In the genomic region with DNA sequence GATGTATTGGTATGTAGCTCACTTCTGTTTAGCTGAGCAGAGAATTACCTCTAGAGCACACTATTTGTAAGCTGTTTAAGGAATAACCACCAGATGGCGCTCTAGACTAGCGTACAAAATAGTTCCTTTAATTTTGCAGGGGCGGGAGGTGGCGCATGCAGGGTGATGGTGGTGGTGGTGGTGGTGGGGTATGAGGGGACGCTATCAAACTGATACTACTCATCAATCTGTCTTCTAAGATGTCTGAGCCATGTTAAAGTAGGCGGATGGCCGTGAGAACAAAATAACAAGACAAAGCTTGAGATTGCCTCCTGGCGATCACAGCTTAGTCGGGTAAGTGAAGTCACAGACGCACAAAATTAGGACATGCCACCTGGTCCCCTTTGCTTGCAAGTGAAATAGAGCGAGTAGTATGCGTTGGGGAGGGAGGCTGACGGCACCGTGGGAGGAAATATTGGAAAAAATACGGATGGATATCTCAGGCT, we compare ENCODE assay signal across 8 mouse cellular contexts.
DNase-seq lines count a peak whose midpoint lies in the region; ATAC-seq lines count a peak whose summit lies in the region.

No protein-coding gene starts in this region.

- H3K36me3 ChIP-seq in neural tube, embryonic 11.5 days (ENCODE audit: control insufficient read depth, insufficient read depth, low read length): no peaks in the 10 kb centered on the region

- 30% methylated on average over 15 of the region's 15 CpGs for WGBS in neural tube, embryonic 11.5 days

- peak; percentile 27 for DNase-seq in cerebellum, adult 9-10 months
- DNase-seq in cerebellum, adult 9-11 months: no peak
- DNase-seq in ES-CJ7 (ENCODE audit: low read depth, low spot score): peak; percentile 71
- peak; percentile 30 for DNase-seq in embryo, embryonic 11.5 days (ENCODE audit: low read depth, low spot score)
- DNase-seq in heart, postnatal 36 days: peak; percentile 4 to 22
- peak; percentile 34 to 69 for DNase-seq in left cerebral cortex, postnatal 10 days (ENCODE audit: extremely low spot score in 1 of 2, low spot score in 2 of 2)
- DNase-seq in neural tube, embryonic 11.5 days (ENCODE audit: low spot score): peak; percentile 65
- no peak for DNase-seq in urinary bladder, postnatal 4 days (ENCODE audit: low spot score in 2 of 2)

- H3K27me3 ChIP-seq in neural tube, embryonic 11.5 days (ENCODE audit: control insufficient read depth, insufficient read depth, low read length): no peaks in the 10 kb centered on the region

- no peak overlapping the region for H3K27ac ChIP-seq in neural tube, embryonic 11.5 days (ENCODE audit: low read depth, low read length)

- no peak overlapping the region for H3K4me3 ChIP-seq in neural tube, embryonic 11.5 days (ENCODE audit: low read depth, low read length)

- intact Hi-C loops in heart, postnatal 36 days (cut with DNase I): loop anchor here (1.0 to 2.0 kb wide), 2 partner anchors 1179 to 1336 kb away; no protein-coding TSS in a partner anchor
- intact Hi-C loops in left cerebral cortex, postnatal 10 days (cut with DNase I): loop anchor here (2.0 to 10.0 kb wide), 2 partner anchors 1183 to 1335 kb away; no protein-coding TSS in a partner anchor

- H3K4me1 ChIP-seq in neural tube, embryonic 11.5 days (ENCODE audit: control insufficient read depth, insufficient read depth, low read length): no peaks in the 10 kb centered on the region

- no peak overlapping the region for H3K4me2 ChIP-seq in neural tube, embryonic 11.5 days (ENCODE audit: low read depth)

- no peak for ATAC-seq in neural tube, embryonic 11.5 days (ENCODE audit: insufficient read depth, low FRiP score, low TSS enrichment)

- H3K9ac ChIP-seq in neural tube, embryonic 11.5 days (ENCODE audit: low read length): no peak overlapping the region

- no peaks in the 10 kb centered on the region for H3K9me3 ChIP-seq in neural tube, embryonic 11.5 days (ENCODE audit: control insufficient read depth, low read length)

Comparison
In these comparisons a context has a peak if more than half of its experiments do, and no peak if none do; other contexts are left out.
1. DNase-seq: peak in cerebellum, adult 9-10 months (single experiment), ES-CJ7 (single experiment), embryo, embryonic 11.5 days (single experiment), heart, postnatal 36 days (2 of 2), left cerebral cortex, postnatal 10 days (2 of 2) and neural tube, embryonic 11.5 days (single experiment); none in cerebellum, adult 9-11 months (single experiment) and urinary bladder, postnatal 4 days (0 of 2).